Mouse (Mus musculus) CH12.LX (cell line): ENCODE results near the gene Srarp. TPM values are rescaled to one million over a fixed set of nuclear protein-coding genes. Genes with fewer than 3 reads are reported as not detected.
A peak's percentile ranks its signal among the peaks of the same experiment; 100 is the strongest.

Experiments
- DNase-seq: peaks from one replicate; pipeline ENCODE4 v3.0.0-alpha.2; 2013; ENCODE audit errors: extremely low read depth
- H3K27ac ChIP-seq: 2 replicates; pipeline ENCODE4 v1.5.1; 2012; ENCODE audit warnings: low read depth, mild to moderate bottlenecking, control low read depth, moderate library complexity; ENCODE audit not compliant: insufficient read depth
- H3K27me3 ChIP-seq: replicated peaks from 2 replicates; pipeline ENCODE3; 2012; ENCODE audit warnings: inconsistent platforms
- H3K36me3 ChIP-seq, 2 experiments: replicated peaks in 1 of 2; 2 replicates each; pipeline versions ENCODE3 to v1.6.1; 2012; ENCODE audit warnings: inconsistent platforms in 1 of 2, low read length in 1 of 2, mild to moderate bottlenecking in 1 of 2, mixed read lengths in 1 of 2, moderate library complexity in 1 of 2; ENCODE audit not compliant: control insufficient read depth in 1 of 2, insufficient read depth in 1 of 2
- H3K4me1 ChIP-seq, 2 experiments: 2 replicates each; pipeline ENCODE4 v1.6.1; 2012; ENCODE audit warnings: inconsistent platforms in 1 of 2, moderate library complexity in 1 of 2; ENCODE audit not compliant: insufficient read depth in 2 of 2, control insufficient read depth in 1 of 2
- H3K4me2 ChIP-seq: 2 replicates; pipeline ENCODE4 v1.6.1; 2012; ENCODE audit warnings: low read depth, mild to moderate bottlenecking, control low read depth; ENCODE audit not compliant: poor library complexity, insufficient read depth, severe bottlenecking
- H3K4me3 ChIP-seq, 3 experiments: fragments of 150-350 bp in 1 of 3; sonication (generic) in 1 of 3; replicated peaks in 1 of 3; 2 replicates each; pipeline versions ENCODE3 to v1.5.1; 2011 to 2012; ENCODE audit warnings: low read depth in 2 of 3, low read length in 2 of 3, mild to moderate bottlenecking in 2 of 3, moderate library complexity in 2 of 3, control low read depth in 1 of 3, improper control_type of control experiment in 1 of 3, inconsistent platforms in 1 of 3, mixed read lengths in 1 of 3; ENCODE audit not compliant: poor library complexity in 1 of 3
- H3K79me2 ChIP-seq: replicated peaks from 2 replicates; pipeline ENCODE4 v1.6.1; 2012; ENCODE audit warnings: mild to moderate bottlenecking, moderate library complexity; ENCODE audit not compliant: control insufficient read depth, poor library complexity, insufficient read depth, severe bottlenecking; ENCODE audit errors: extremely low read depth
- H3K9ac ChIP-seq: 2 replicates; pipeline ENCODE4 v1.6.1; 2012; ENCODE audit warnings: low read depth, mild to moderate bottlenecking, control low read depth, moderate library complexity; ENCODE audit not compliant: insufficient read depth
- H3K9me3 ChIP-seq: replicated peaks from 2 replicates; pipeline ENCODE3; 2012; ENCODE audit warnings: low read length, inconsistent platforms, mixed read lengths
- BHLHE40 ChIP-seq: IDR thresholded peaks from 2 replicates; pipeline ENCODE4 v1.6.1; 2011; ENCODE audit warnings: mild to moderate bottlenecking, low read depth, low read length, improper control_type of control experiment
- CHD2 ChIP-seq: IDR thresholded peaks from 2 replicates; pipeline ENCODE4 v1.6.1; 2011; ENCODE audit warnings: low read length, improper control_type of control experiment
- CTCF ChIP-seq, 2 experiments: IDR thresholded peaks in 1 of 2; conservative IDR thresholded peaks in 1 of 2; 2 replicates each; pipeline ENCODE4 v1.5.1; 2011 to 2012; ENCODE audit warnings: low read depth in 2 of 2, low read length in 2 of 2, improper control_type of control experiment in 1 of 2, inconsistent platforms in 1 of 2, mild to moderate bottlenecking in 1 of 2, moderate library complexity in 1 of 2
- E2F4 ChIP-seq: IDR thresholded peaks from 2 replicates; pipeline ENCODE4 v1.6.1; 2011; ENCODE audit warnings: low read depth, low read length, improper control_type of control experiment; ENCODE audit not compliant: insufficient replicate concordance
- ELF1 ChIP-seq: IDR thresholded peaks from 2 replicates; pipeline ENCODE4 v1.6.1; 2014; ENCODE audit warnings: low read depth, mild to moderate bottlenecking, inconsistent platforms, low read length, improper control_type of control experiment
- EP300 ChIP-seq: IDR thresholded peaks from 2 replicates; pipeline ENCODE4 v1.6.1; 2011; ENCODE audit warnings: low read length, improper control_type of control experiment
- ETS1 ChIP-seq: conservative IDR thresholded peaks from 2 replicates; pipeline ENCODE4 v1.6.1; 2012; ENCODE audit warnings: low read depth, mild to moderate bottlenecking, inconsistent platforms, low read length, improper control_type of control experiment, moderate library complexity
- GABPA ChIP-seq: IDR thresholded peaks from 2 replicates; pipeline ENCODE4 v1.6.1; 2012; ENCODE audit warnings: low read depth, low read length, improper control_type of control experiment, inconsistent platforms; ENCODE audit not compliant: insufficient replicate concordance
- HCFC1 ChIP-seq: IDR thresholded peaks from 2 replicates; pipeline ENCODE4 v1.6.1; 2012; ENCODE audit warnings: low read depth, mild to moderate bottlenecking, inconsistent platforms, low read length, improper control_type of control experiment
- IRF4 ChIP-seq: IDR thresholded peaks from 2 replicates; pipeline ENCODE4 v1.6.1; 2014; ENCODE audit warnings: low read depth, mild to moderate bottlenecking, inconsistent platforms, low read length, improper control_type of control experiment
- JUN ChIP-seq: IDR thresholded peaks from 2 replicates; pipeline ENCODE4 v1.6.1; 2011; ENCODE audit warnings: low read depth, mild to moderate bottlenecking, low read length, improper control_type of control experiment, moderate library complexity; ENCODE audit not compliant: insufficient read depth
- KAT2A ChIP-seq: IDR thresholded peaks from 2 replicates; pipeline ENCODE4 v1.6.1; 2012; ENCODE audit warnings: low read length, improper control_type of control experiment, inconsistent platforms; ENCODE audit not compliant: insufficient replicate concordance
- MAFK ChIP-seq: IDR thresholded peaks from 2 replicates; pipeline ENCODE4 v1.6.1; 2011; ENCODE audit warnings: low read length, improper control_type of control experiment; ENCODE audit not compliant: insufficient replicate concordance
- MAZ ChIP-seq: IDR thresholded peaks from 2 replicates; pipeline ENCODE4 v1.6.1; 2012; ENCODE audit warnings: low read depth, mild to moderate bottlenecking, inconsistent platforms, low read length, improper control_type of control experiment, moderate library complexity
- MXI1 ChIP-seq: IDR thresholded peaks from 2 replicates; pipeline ENCODE4 v1.6.1; 2011; ENCODE audit warnings: mild to moderate bottlenecking, low read depth, low read length, improper control_type of control experiment
- MYC ChIP-seq: IDR thresholded peaks from 2 replicates; pipeline ENCODE4 v1.6.1; 2011; ENCODE audit warnings: low read depth, mild to moderate bottlenecking, improper control_type of control experiment, low read length
- NELFE ChIP-seq: IDR thresholded peaks from 2 replicates; pipeline ENCODE4 v1.6.1; 2011; ENCODE audit warnings: low read depth, low read length, improper control_type of control experiment
- NRF1 ChIP-seq: IDR thresholded peaks from 2 replicates; pipeline ENCODE4 v1.6.1; 2014; ENCODE audit warnings: low read depth, mild to moderate bottlenecking, inconsistent platforms, low read length, improper control_type of control experiment, moderate library complexity
- POLR2A ChIP-seq: IDR thresholded peaks from 2 replicates; pipeline ENCODE4 v1.6.1; 2011; ENCODE audit warnings: low read depth, mild to moderate bottlenecking, improper control_type of control experiment, low read length
- POLR2AphosphoS2 ChIP-seq: IDR thresholded peaks from 2 replicates; pipeline ENCODE4 v1.6.1; 2011; ENCODE audit warnings: low read depth, low read length, improper control_type of control experiment
- RAD21 ChIP-seq: IDR thresholded peaks from 2 replicates; pipeline ENCODE4 v1.6.1; 2011; ENCODE audit warnings: low read depth, mild to moderate bottlenecking, low read length, improper control_type of control experiment, moderate library complexity
- RCOR1 ChIP-seq: conservative IDR thresholded peaks from 2 replicates; pipeline ENCODE4 v1.6.1; 2012; ENCODE audit warnings: low read depth, mild to moderate bottlenecking, inconsistent platforms, low read length, improper control_type of control experiment
- SIN3A ChIP-seq: IDR thresholded peaks from 2 replicates; pipeline ENCODE4 v1.6.1; 2012; ENCODE audit warnings: low read length, improper control_type of control experiment, inconsistent platforms
- SMC3 ChIP-seq: IDR thresholded peaks from 2 replicates; pipeline ENCODE4 v1.6.1; 2011; ENCODE audit warnings: low read depth, low read length, improper control_type of control experiment
- TBP ChIP-seq: conservative IDR thresholded peaks from 2 replicates; pipeline ENCODE4 v1.6.1; 2011; ENCODE audit warnings: low read depth, low read length, improper control_type of control experiment
- TCF12 ChIP-seq: IDR thresholded peaks from 2 replicates; pipeline ENCODE4 v1.6.1; 2014; ENCODE audit warnings: low read depth, mild to moderate bottlenecking, inconsistent platforms, low read length, improper control_type of control experiment
- UBTF ChIP-seq: IDR thresholded peaks from 2 replicates; pipeline ENCODE4 v1.6.1; 2012; ENCODE audit warnings: low read depth, mild to moderate bottlenecking, inconsistent platforms, low read length, improper control_type of control experiment, moderate library complexity
- USF1 ChIP-seq: IDR thresholded peaks from 2 replicates; pipeline ENCODE4 v1.6.1; 2014; ENCODE audit warnings: low read depth, mild to moderate bottlenecking, inconsistent platforms, low read length, improper control_type of control experiment
- ZKSCAN1 ChIP-seq: IDR thresholded peaks from 2 replicates; pipeline ENCODE4 v1.6.1; 2012; ENCODE audit warnings: low read depth, inconsistent platforms, low read length, improper control_type of control experiment, borderline replicate concordance
- ZMIZ1 ChIP-seq: IDR thresholded peaks from 2 replicates; pipeline ENCODE4 v1.6.1; 2012; ENCODE audit warnings: low read depth, mild to moderate bottlenecking, inconsistent platforms, low read length, improper control_type of control experiment
- dilution Hi-C: fragments of 300-500 bp; cut with MboI; formaldehyde crosslinking; loops from 2 replicates; pipeline ENCODE4 v1.14.3; 2020; ENCODE audit warnings: low sequenced_read_pairs; ENCODE audit not compliant: extremely low pct_unique_long_range_greater_than_20kb, extremely low pct_ligation_motif_present
- in situ Hi-C: fragments of 300-500 bp; cut with MboI; formaldehyde crosslinking; loops from 3 replicates; pipeline ENCODE4 v1.14.3; 2019; ENCODE audit warnings: low sequenced_read_pairs, low pct_ligation_motif_present, low pct_unique_long_range_greater_than_20kb, mixed read lengths
- polyA plus RNA-seq: library from polyadenylated mRNA; unstranded; fragments of >175 nt; gene quantifications from 2 replicates; pipeline ENCODE4 v1.2.1, GENCODE M21; 2012; ENCODE audit warnings: low read depth; ENCODE audit not compliant: insufficient read length
- total RNA-seq, 2 experiments: library from RNA; depleted of rRNA; stranded (reverse); fragments of 300-350 nt in 1 of 2; fragments of >200 nt in 1 of 2; gene quantifications; 2 replicates each; pipeline ENCODE4 v1.2.3; 2012 to 2014

Gene Srarp
- total and polyA plus RNA-seq, 3 experiments = not detected

GRCm38 (mm10) chr4:141426796-141427745, 8.8 kb downstream of the Srarp start:
- H3K4me2 ChIP-seq = peak overlapping the region; percentile 82; the same call in 1 of the 2 replicates
- DNase-seq = no peak

GRCm38 (mm10) chr4:141425484-141426479, 10.1 kb downstream of the Srarp start:
- H3K9me3 ChIP-seq = no peaks in the 10 kb centered on the region
- peaks cover 12 to 40% of the 10 kb centered on the region in 2 experiments for H3K4me1 ChIP-seq
- dilution Hi-C loops (no loop called here), in situ Hi-C loops (no loop called here)
- H3K27ac ChIP-seq = peak overlapping the region; percentile 66; the same call in 1 of the 2 replicates
- peak overlapping the region; percentile 50 to 63 (median 58) for H3K4me3 ChIP-seq
- H3K9ac ChIP-seq = peak overlapping the region; percentile 41
- no peaks in the 10 kb centered on the region for H3K79me2 ChIP-seq
- peak overlapping the region; percentile 82 for H3K4me2 ChIP-seq
- peak; percentile 89 for DNase-seq
- H3K27me3 ChIP-seq = peaks cover 1% of the 10 kb centered on the region
- no peaks in the 10 kb centered on the region for H3K36me3 ChIP-seq
- TF ChIP-seq TBP (peak; percentile 66), ZKSCAN1 (no peak), RCOR1 (0 out of 2 replicates have a peak, but pooled peaks have one; percentile 72), UBTF (0 out of 2 replicates have a peak, but pooled peaks have one; percentile 42), E2F4 (no peak), NRF1 (no peak), ELF1 (no peak; the same call in 1 of the 2 replicates), TCF12 (peak; percentile 86), HCFC1 (peak; percentile 24; the same call in 1 of the 2 replicates), CHD2 (peak; percentile 87), EP300 (peak; percentile 90), SMC3 (no peak), IRF4 (peak; percentile 88), MYC (no peak), USF1 (no peak), POLR2A (peak; percentile 48), NELFE (peak; percentile 59), MAFK (0 out of 2 replicates have a peak, but pooled peaks have one; percentile 27), ETS1 (peak; percentile 92), BHLHE40 (peak; percentile 87), RAD21 (no peak)

More at GRCm38 (mm10) chr4:141426796-141427745, 8.8 kb downstream of the Srarp start:
- H3K27ac ChIP-seq = no peak overlapping the region
- peak overlapping the region; percentile 41 for H3K9ac ChIP-seq
- in situ Hi-C loops = no loop called here
- TF ChIP-seq POLR2A = no peak
- TF ChIP-seq RCOR1 = no peak
- no peak for TF ChIP-seq CTCF (conservative IDR thresholded peaks at IDR 0.05 in 1 of 2, IDR thresholded peaks at IDR 0.05 in 1 of 2; ENCODE audit: low read depth in 2 of 2, low read length in 2 of 2)
- TF ChIP-seq ETS1 = no peak
- TF ChIP-seq ZMIZ1 = no peak
- TF ChIP-seq USF1 = no peak
- TF ChIP-seq KAT2A = no peak
- TF ChIP-seq SIN3A = no peak
- no peak for TF ChIP-seq MAZ
- no peak for TF ChIP-seq GABPA
- no peak for TF ChIP-seq POLR2AphosphoS2
- TF ChIP-seq TCF12 = no peak
- no peak for TF ChIP-seq BHLHE40
- no peak for TF ChIP-seq MXI1
- TF ChIP-seq JUN = no peak
- H3K36me3 ChIP-seq = no peaks in the 10 kb centered on the region
- H3K9me3 ChIP-seq = no peaks in the 10 kb centered on the region
- H3K27me3 ChIP-seq = peaks cover 1% of the 10 kb centered on the region
- H3K79me2 ChIP-seq = no peaks in the 10 kb centered on the region
- dilution Hi-C loops = no loop called here
- peak overlapping the region in 1 of 3 experiments; percentile 48 for H3K4me3 ChIP-seq
- peaks cover 12 to 36% of the 10 kb centered on the region in 2 experiments for H3K4me1 ChIP-seq
